ENCODE assay signal across 8 mouse cellular contexts in genomic region chr7:78568411-78569254, GRCm38 (mm10).
DNase-seq lines count a peak whose midpoint lies in the region; ATAC-seq and TF ChIP-seq lines count a peak whose summit lies in the region.

No protein-coding gene starts in this region.

- peak; percentile 76 for ATAC-seq in neural tube, embryonic 13.5 days (ENCODE audit: low read depth)

- no peak for TF ChIP-seq EP300 in heart, adult 2 months (IDR thresholded peaks at IDR 0.05; ENCODE audit: insufficient read depth, low read depth, low read length)

- no peak overlapping the region for H3K9ac ChIP-seq in heart, adult 2 months (ENCODE audit: low read depth, low read length)
- no peak overlapping the region for H3K9ac ChIP-seq in liver, adult 2 months (ENCODE audit: low read depth, low read length)
- H3K9ac ChIP-seq in neural tube, embryonic 13.5 days, result peak overlapping the region; percentile 60

- H3K4me2 ChIP-seq in neural tube, embryonic 13.5 days, result peak overlapping the region; percentile 50

- no peaks in the 10 kb centered on the region for H3K27me3 ChIP-seq in C2C12 (ENCODE audit: control insufficient read depth, insufficient read depth, insufficient read length)
- H3K27me3 ChIP-seq in heart, adult 2 months (ENCODE audit: control insufficient read depth, insufficient read depth, low read length), result no peaks in the 10 kb centered on the region
- H3K27me3 ChIP-seq in liver, adult 2 months (ENCODE audit: control insufficient read depth, insufficient read depth, low read length), result no peaks in the 10 kb centered on the region
- H3K27me3 ChIP-seq in neural tube, embryonic 13.5 days, result no peaks in the 10 kb centered on the region

- H3K9me3 ChIP-seq in neural tube, embryonic 13.5 days, result no peaks in the 10 kb centered on the region

- H3K4me1 ChIP-seq in heart, adult 2 months (ENCODE audit: control insufficient read depth, insufficient read depth, low read length), result no peaks in the 10 kb centered on the region
- no peaks in the 10 kb centered on the region for H3K4me1 ChIP-seq in liver, adult 2 months (ENCODE audit: control insufficient read depth, insufficient read depth, low read length)
- H3K4me1 ChIP-seq in neural tube, embryonic 13.5 days (replicated peaks), result peaks cover 38% of the 10 kb centered on the region

- intact Hi-C loops in heart, adult 2 months (cut with DNase I), result loop anchor here (5.0 kb wide), 3 partner anchors 126 to 211 kb away; no protein-coding TSS in a partner anchor

- no peaks in the 10 kb centered on the region for H3K79me3 ChIP-seq in C2C12 (ENCODE audit: low read depth)

- H3K79me2 ChIP-seq in C2C12 (ENCODE audit: control insufficient read depth, insufficient read depth), result no peaks in the 10 kb centered on the region
- H3K79me2 ChIP-seq in heart, adult 2 months (replicated peaks; ENCODE audit: control insufficient read depth, insufficient read depth, low read length), result no peaks in the 10 kb centered on the region
- H3K79me2 ChIP-seq in liver, adult 2 months (ENCODE audit: control insufficient read depth, insufficient read depth, low read length), result no peaks in the 10 kb centered on the region

- no peaks in the 10 kb centered on the region for H3K36me3 ChIP-seq in C2C12 (ENCODE audit: control insufficient read depth, insufficient read depth)
- H3K36me3 ChIP-seq in heart, adult 2 months (ENCODE audit: control insufficient read depth, insufficient read depth, low read length), result no peaks in the 10 kb centered on the region
- H3K36me3 ChIP-seq in liver, adult 2 months (ENCODE audit: control insufficient read depth, insufficient read depth, low read length), result no peaks in the 10 kb centered on the region
- 0 out of 2 replicates have a peak, but pooled peaks cover 2% of the 10 kb centered on the region for H3K36me3 ChIP-seq in neural tube, embryonic 13.5 days

- peak; percentile 56 for TF ChIP-seq CTCF in C2C12 (IDR thresholded peaks at IDR 0.05; ENCODE audit: control insufficient read depth, insufficient read depth, insufficient read length)
- TF ChIP-seq CTCF in heart, adult 2 months (IDR thresholded peaks at IDR 0.05), result peak; percentile 87
- TF ChIP-seq CTCF in liver, adult 2 months (IDR thresholded peaks at IDR 0.05; ENCODE audit: low read depth, low read length), result peak; percentile 81

- TF ChIP-seq POLR2A in heart, adult 2 months (IDR thresholded peaks at IDR 0.05; ENCODE audit: insufficient read depth, low read depth, low read length), result no peak
- TF ChIP-seq POLR2A in liver, adult 2 months (IDR thresholded peaks at IDR 0.05; ENCODE audit: extremely low read depth, insufficient read depth, low read length), result no peak

- no peak overlapping the region for H3K4me3 ChIP-seq in C2C12 (ENCODE audit: insufficient read depth, poor library complexity, severe bottlenecking)
- no peak overlapping the region for H3K4me3 ChIP-seq in heart, adult 2 months
- no peak overlapping the region for H3K4me3 ChIP-seq in liver, adult 2 months (ENCODE audit: insufficient read depth, low read depth, low read length)
- H3K4me3 ChIP-seq in neural tube, embryonic 13.5 days, result peak overlapping the region; percentile 10; the same call in 1 of the 2 replicates

- WGBS in heart, adult 2 months, result 10% methylated on average over 16 of the region's 16 CpGs
- WGBS in liver, adult 2 months, result 15% methylated on average over 16 of the region's 16 CpGs
- 14% methylated on average over 16 of the region's 16 CpGs for WGBS in neural tube, embryonic 13.5 days

- H3ac ChIP-seq in C2C12 (ENCODE audit: control insufficient read depth, insufficient read length, low read depth), result no peak overlapping the region

- H3K27ac ChIP-seq in heart, adult 2 months, result no peak overlapping the region
- no peak overlapping the region for H3K27ac ChIP-seq in liver, adult 2 months (replicated peaks; ENCODE audit: insufficient read depth, low read depth, low read length)
- 0 out of 2 replicates have a peak overlapping the region, but pooled peaks have one; percentile 19 for H3K27ac ChIP-seq in neural tube, embryonic 13.5 days (replicated peaks)

- peak; percentile 74 to 93 for DNase-seq in adrenal gland, adult (ENCODE audit: inconsistent age in 2 of 2, low spot score in 1 of 2)
- peak; percentile 90 for DNase-seq in embryo, embryonic 10 days (ENCODE audit: low spot score)
- DNase-seq in heart, adult 2 months, result peak; percentile 57 to 66
- DNase-seq in kidney, adult 11 months, result peak; percentile 32
- peak; percentile 45 for DNase-seq in liver, adult 2 months (ENCODE audit: extremely low read depth, low read depth, low spot score)
- DNase-seq in thymus, postnatal 0 days (ENCODE audit: low spot score), result peak; percentile 73

TF ChIP-seq in C2C12, 6 proteins besides CTCF, POLR2A, EP300 and RAD21:
- no peak for TF ChIP-seq USF1 (IDR thresholded peaks at IDR 0.05; ENCODE audit: low read depth)
- TF ChIP-seq CEBPB (IDR thresholded peaks at IDR 0.05; ENCODE audit: low read depth), result no peak
- TF ChIP-seq MAX (IDR thresholded peaks at IDR 0.05), result no peak
- TF ChIP-seq MYOD1 (IDR thresholded peaks at IDR 0.05; ENCODE audit: control insufficient read depth, insufficient read length, low read depth), result no peak
- no peak for TF ChIP-seq FOSL1 (IDR thresholded peaks at IDR 0.05; ENCODE audit: insufficient read depth, low read length, poor library complexity, severe bottlenecking)
- TF ChIP-seq MYOG (IDR thresholded peaks at IDR 0.05; ENCODE audit: control insufficient read depth, extremely low read depth, insufficient read length), result no peak

Comparison
In these comparisons a context has a peak if more than half of its experiments do, and no peak if none do; other contexts are left out.
1. DNase-seq: peak in every context shown above with its lines; median percentile 90 in embryo, embryonic 10 days; 84 in adrenal gland, adult; 73 in thymus, postnatal 0 days; 62 in heart, adult 2 months; 45 in liver, adult 2 months; 32 in kidney, adult 11 months.